Mouse (Mus musculus): ENCODE measurements around the gene Hist1h2af. TPM values are rescaled to one million over a fixed set of nuclear protein-coding genes. Genes with fewer than 3 reads are reported as not detected.
"Not testable (repeated sequence)": the region's sequence is repeated elsewhere in the genome, so short reads cannot be mapped to it uniquely, and the experiment has no call there.

The Hist1h2af gene
- polyA plus RNA-seq, 1 experiment from 2014 or later = not detected

- under 1% methylated on average over 54 of the region's 54 CpGs for WGBS
- Histone ChIP-seq H3K4me1 (peaks cover 34% of the 10 kb centered on the region), H3K4me3 (peak overlapping the region; percentile 51), H3K9me3 (no peaks in the 10 kb centered on the region), H3K4me2 (peak overlapping the region; percentile 99), H3K36me3 (replicated peaks) (no peaks in the 10 kb centered on the region), H3K27ac (peak overlapping the region; percentile 85), H3K27me3 (replicated peaks) (no peaks in the 10 kb centered on the region), H3K9ac (peak overlapping the region; percentile 53)
- ATAC-seq (replicated peaks) = peak; percentile 72
Measured at GRCm38 (mm10) chr13:23554925-23555838, 21.5 kb downstream of the Hist1h2af start.

DNA sequence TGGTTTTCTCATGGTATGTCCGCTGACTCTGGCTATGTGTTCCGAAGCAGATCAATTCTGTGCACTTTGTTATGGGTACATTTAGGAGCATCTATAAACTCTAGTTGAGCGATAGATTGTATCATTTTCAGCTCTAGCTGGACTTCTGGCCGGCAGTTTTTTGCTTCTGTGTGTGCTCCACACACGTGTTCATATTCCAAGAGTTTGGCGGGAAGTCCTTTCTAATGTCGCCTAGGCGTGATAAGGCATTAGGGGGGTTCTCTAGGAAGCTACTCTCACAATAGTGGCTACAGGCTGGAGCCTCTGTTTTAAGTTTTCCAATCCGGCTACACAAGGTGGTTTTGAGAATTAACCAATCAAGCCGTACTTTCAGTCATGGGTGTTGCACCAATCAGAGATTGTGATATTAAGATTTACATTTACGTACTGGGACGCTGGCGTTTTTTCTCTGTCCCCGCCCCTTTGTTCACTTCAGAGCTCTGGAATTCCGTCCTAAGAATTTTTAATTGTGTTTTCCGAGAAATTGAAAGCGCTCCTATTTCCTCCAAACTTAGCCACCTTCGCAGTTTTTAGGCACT is 22.2 kb downstream of the Hist1h2af start:
- Histone ChIP-seq H3K4me2 (peak overlapping the region; percentile 99), H3K9ac (peak overlapping the region; percentile 53), H3K27me3 (replicated peaks) (no peaks in the 10 kb centered on the region), H3K4me1 (peaks cover 32% of the 10 kb centered on the region), H3K4me3 (peak overlapping the region; percentile 51), H3K9me3 (no peaks in the 10 kb centered on the region), H3K27ac (peak overlapping the region; percentile 85), H3K36me3 (replicated peaks) (no peaks in the 10 kb centered on the region)
- under 1% methylated on average over 18 of the region's 18 CpGs for WGBS
- ATAC-seq (replicated peaks) = peak; percentile 84

GRCm38 (mm10) chr13:23556906-23557305 is 23.2 kb downstream of the Hist1h2af start:
- WGBS = 60% methylated on average over 3 of the region's 3 CpGs
- Histone ChIP-seq H3K4me2 (peak overlapping the region; percentile 99; the same call in 1 of the 2 replicates), H3K4me1 (peaks cover 27% of the 10 kb centered on the region), H3K9ac (no peak overlapping the region), H3K4me3 (no peak overlapping the region), H3K27ac (no peak overlapping the region), H3K27me3 (replicated peaks) (no peaks in the 10 kb centered on the region), H3K9me3 (no peaks in the 10 kb centered on the region), H3K36me3 (replicated peaks) (no peaks in the 10 kb centered on the region)
- no peak for ATAC-seq (replicated peaks)

DNA sequence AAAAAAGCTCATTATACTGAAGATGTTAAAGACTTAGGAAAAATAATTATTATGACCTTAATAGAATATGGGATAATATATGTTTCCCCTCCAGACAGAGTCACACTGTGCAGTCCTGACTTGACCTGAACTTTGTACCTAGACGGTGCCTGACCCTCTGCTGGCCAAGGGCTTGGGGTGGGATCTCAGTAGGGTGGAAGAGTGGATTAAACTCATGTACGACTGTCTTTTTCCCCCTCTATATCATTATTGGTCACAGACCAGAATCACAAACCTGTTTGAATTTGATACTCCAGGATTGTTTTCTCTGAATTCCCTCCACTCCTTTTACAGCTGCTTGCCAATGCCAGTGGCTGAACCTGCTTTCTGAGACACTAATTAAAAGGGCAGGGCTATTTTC is 27.0 kb downstream of the Hist1h2af start:
- ATAC-seq (replicated peaks); H3K9ac ChIP-seq; H3K36me3 ChIP-seq (replicated peaks); H3K27me3 ChIP-seq (replicated peaks); H3K27ac ChIP-seq; H3K4me2 ChIP-seq; H3K4me3 ChIP-seq; H3K9me3 ChIP-seq: not testable (repeated sequence)
- H3K4me1 ChIP-seq = peaks cover 15% of the 10 kb centered on the region
- 17% methylated on average over 2 of the region's 2 CpGs for WGBS

DNA sequence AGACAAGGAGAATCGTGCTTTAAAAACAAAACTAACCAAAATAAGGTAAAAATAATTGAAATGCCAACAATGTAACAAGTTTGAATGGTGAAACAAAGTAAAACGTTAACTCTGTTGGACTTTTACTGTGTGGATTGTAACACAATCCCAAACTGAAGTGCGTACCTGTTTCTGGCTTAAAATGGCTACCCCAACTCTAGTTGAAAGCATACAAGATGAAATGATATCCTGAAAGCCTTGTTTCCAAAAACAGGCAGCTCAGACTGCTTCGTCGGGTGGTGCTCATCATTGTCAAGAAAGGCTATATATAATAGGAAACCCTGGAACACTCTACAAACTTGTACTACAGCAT is 27.8 kb downstream of the Hist1h2af start:
- H3K4me3 ChIP-seq = peak overlapping the region; percentile 49
- H3K36me3 ChIP-seq (replicated peaks); H3K27me3 ChIP-seq (replicated peaks); H3K9me3 ChIP-seq; ATAC-seq (replicated peaks): not testable (repeated sequence)
- H3K9ac ChIP-seq = peak overlapping the region; percentile 55
- 0% methylated on average over 2 of the region's 5 CpGs for WGBS
- peaks cover 12% of the 10 kb centered on the region for H3K4me1 ChIP-seq
- peak overlapping the region; percentile 70 for H3K4me2 ChIP-seq
- H3K27ac ChIP-seq = peak overlapping the region; percentile 97

- not testable (repeated sequence) for H3K36me3 ChIP-seq (replicated peaks); H3K4me1 ChIP-seq; H3K27me3 ChIP-seq (replicated peaks); H3K9me3 ChIP-seq
- peak within 1 kb of the TSS; percentile 55 for H3K9ac ChIP-seq
- peak within 1 kb of the TSS; percentile 49 for H3K4me3 ChIP-seq
- H3K27ac ChIP-seq = peak within 1 kb of the TSS; percentile 97
- H3K4me2 ChIP-seq = peak within 1 kb of the TSS; percentile 70
- under 1% methylated on average over 58 of the region's 67 CpGs for WGBS
- ATAC-seq (replicated peaks) = peak; percentile 97
Measured at GRCm38 (mm10) chr13:23561883-23562659, 28.4 kb downstream of the Hist1h2af start, which contains the start of gene Hist1h3e. Hist1h3e (minus strand) TSS chr13:23562369.

GRCm38 (mm10) chr13:23562699-23563462 is 29.2 kb downstream of the Hist1h2af start:
- Histone ChIP-seq H3K36me3 (replicated peaks) (no peaks in the 10 kb centered on the region), H3K9me3 (no peaks in the 10 kb centered on the region), H3K4me2 (peak overlapping the region; percentile 70), H3K9ac (peak overlapping the region; percentile 45), H3K27ac (peak overlapping the region; percentile 97), H3K4me1 (peaks cover 9% of the 10 kb centered on the region), H3K27me3 (replicated peaks) (no peaks in the 10 kb centered on the region), H3K4me3 (peak overlapping the region; percentile 49)
- ATAC-seq (replicated peaks) = peak; percentile 65
- under 1% methylated on average over 18 of the region's 18 CpGs for WGBS

DNA sequence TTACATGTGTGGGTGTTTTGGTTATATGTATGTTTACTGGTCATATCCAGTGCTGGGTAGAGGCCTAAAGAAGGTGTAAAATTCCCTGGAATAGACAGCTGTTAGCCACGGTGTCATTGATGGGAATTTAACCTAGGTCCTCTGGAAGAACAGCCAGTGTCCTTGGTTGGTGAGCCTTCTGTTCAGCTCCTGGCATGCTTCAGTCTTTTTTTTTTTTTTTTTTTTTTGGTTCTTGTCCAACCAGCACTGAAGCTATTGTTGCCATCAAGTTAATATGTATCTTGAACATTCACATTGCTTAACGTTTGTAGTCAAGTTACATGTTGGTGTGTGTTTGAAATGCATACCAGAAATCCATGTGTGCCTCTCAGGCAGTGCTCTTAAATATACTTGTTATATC is 30.8 kb downstream of the Hist1h2af start:
- no peak overlapping the region for H3K4me2 ChIP-seq
- no peak overlapping the region for H3K4me3 ChIP-seq
- peak overlapping the region; percentile 97; the same call in 1 of the 2 replicates for H3K27ac ChIP-seq
- H3K36me3 ChIP-seq (replicated peaks) = no peaks in the 10 kb centered on the region
- ATAC-seq (replicated peaks) = no peak
- no peaks in the 10 kb centered on the region for H3K27me3 ChIP-seq (replicated peaks)
- WGBS = 96% methylated on average over 2 of the region's 2 CpGs
- H3K9ac ChIP-seq = no peak overlapping the region
- peaks cover 9% of the 10 kb centered on the region for H3K4me1 ChIP-seq
- no peaks in the 10 kb centered on the region for H3K9me3 ChIP-seq

DNA sequence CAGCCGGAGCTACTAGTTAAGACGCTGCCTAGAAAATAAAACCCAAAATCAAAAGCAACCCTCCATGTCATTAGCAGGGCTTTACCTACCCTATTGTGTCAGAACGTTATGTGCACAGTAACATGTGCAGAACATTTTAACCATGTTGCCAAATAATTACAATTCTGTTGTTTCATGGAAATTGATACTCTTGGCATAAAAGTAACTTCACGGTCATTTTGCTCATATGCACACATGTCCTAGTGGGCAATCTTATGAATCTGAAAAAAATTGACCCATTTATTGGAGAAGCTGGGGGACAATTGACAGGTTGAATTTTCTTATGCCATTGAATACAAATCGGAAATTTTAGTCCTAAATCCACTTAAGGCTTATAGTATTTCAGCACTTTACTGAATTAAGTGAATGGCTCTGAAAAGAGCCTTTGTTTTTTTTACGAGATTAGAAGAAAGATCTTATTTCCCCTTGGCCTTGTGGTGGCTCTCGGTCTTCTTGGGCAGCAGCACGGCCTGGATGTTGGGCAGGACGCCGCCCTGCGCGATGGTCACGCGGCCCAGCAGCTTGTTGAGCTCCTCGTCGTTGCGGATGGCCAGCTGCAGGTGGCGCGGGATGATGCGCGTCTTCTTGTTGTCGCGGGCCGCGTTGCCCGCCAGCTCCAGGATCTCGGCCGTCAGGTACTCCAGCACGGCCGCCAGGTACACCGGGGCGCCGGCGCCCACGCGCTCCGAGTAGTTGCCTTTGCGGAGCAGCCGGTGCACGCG is 36.7 kb downstream of the Hist1h2af start:
- peak overlapping the region; percentile 75 for H3K4me2 ChIP-seq
- not testable (repeated sequence) for H3K9me3 ChIP-seq; H3K27me3 ChIP-seq (replicated peaks); H3K36me3 ChIP-seq (replicated peaks)
- 1% methylated on average over 27 of the region's 41 CpGs for WGBS
- peak overlapping the region; percentile 41 for H3K9ac ChIP-seq
- H3K4me3 ChIP-seq = peak overlapping the region; percentile 45
- ATAC-seq (replicated peaks) = peak; percentile 38; the same call in 1 of the 2 replicates
- H3K4me1 ChIP-seq = peaks cover 27% of the 10 kb centered on the region
- peak overlapping the region; percentile 96 for H3K27ac ChIP-seq

GRCm38 (mm10) chr13:23571022-23571503 is 37.4 kb downstream of the Hist1h2af start, which contains the start of the genes Hist1h2ae and Hist1h2bg:
Hist1h2ae (minus strand) TSS chr13:23571220.
Hist1h2bg (plus strand) TSS chr13:23571396.
- peaks cover 28% of the 10 kb centered on the region for H3K4me1 ChIP-seq
- H3K36me3 ChIP-seq (replicated peaks) = no peaks in the 10 kb centered on the region
- H3K27ac ChIP-seq = peak within 1 kb of the TSS; percentile 96
- peak within 1 kb of the TSS; percentile 65 for H3K9ac ChIP-seq
- ATAC-seq (replicated peaks) = peak; percentile 95
- peak within 1 kb of the TSS; percentile 75 for H3K4me2 ChIP-seq
- H3K9me3 ChIP-seq = no peaks in the 10 kb centered on the region
- no peaks in the 10 kb centered on the region for H3K27me3 ChIP-seq (replicated peaks)
- peak within 1 kb of the TSS; percentile 45 for H3K4me3 ChIP-seq
- WGBS = under 1% methylated on average over 18 of the region's 18 CpGs
